Mouse (Mus musculus) forebrain, postnatal 0 days (tissue): ENCODE data around the gene Creb3. TPM values are rescaled to one million over a fixed set of nuclear protein-coding genes. Genes with fewer than 3 reads are reported as not detected.
A peak's percentile ranks its signal among the peaks of the same experiment; 100 is the strongest.

Source experiments
- ATAC-seq: fragments of 200-750 bp; cut with Nextera tagmentation; 2 replicates; pipeline ENCODE4 v1.8.0; 2017; ENCODE audit warnings: mild to moderate bottlenecking, moderate library complexity
- DNase-seq: peaks from one replicate; pipeline ENCODE4 v3.0.0-alpha.2; 2015
- H3K27ac ChIP-seq: fragments of 300-500 bp; sonication (generic); 2 replicates; pipeline ENCODE4 v1.5.1; 2014; ENCODE audit warnings: low read depth, mild to moderate bottlenecking, antibody characterized with exemption, low read length, moderate library complexity, mixed read lengths
- H3K27me3 ChIP-seq: fragments of 300-500 bp; sonication (generic); 2 replicates; pipeline ENCODE4 v1.6.1; 2014; ENCODE audit warnings: mild to moderate bottlenecking, low read length, mixed read lengths; ENCODE audit not compliant: insufficient read depth
- H3K36me3 ChIP-seq: fragments of 300-500 bp; sonication (generic); 2 replicates; pipeline ENCODE4 v1.6.1; 2014; ENCODE audit warnings: mild to moderate bottlenecking, moderate library complexity; ENCODE audit not compliant: insufficient read depth
- H3K4me1 ChIP-seq: fragments of 300-500 bp; sonication (generic); 2 replicates; pipeline ENCODE4 v1.6.1; 2014; ENCODE audit warnings: antibody characterized with exemption; ENCODE audit not compliant: insufficient read depth
- H3K4me2 ChIP-seq: fragments of 300-500 bp; sonication (generic); 2 replicates; pipeline ENCODE4 v1.6.1; 2014; ENCODE audit warnings: low read depth, mild to moderate bottlenecking, moderate library complexity
- H3K4me3 ChIP-seq: fragments of 300-500 bp; sonication (generic); 2 replicates; pipeline ENCODE4 v1.5.1; 2014; ENCODE audit warnings: low read depth, low read length, mixed read lengths
- H3K9ac ChIP-seq: fragments of 300-500 bp; sonication (generic); 2 replicates; pipeline ENCODE4 v1.6.1; 2014; ENCODE audit warnings: mild to moderate bottlenecking
- H3K9me3 ChIP-seq: fragments of 300-500 bp; sonication (generic); 2 replicates; pipeline ENCODE4 v1.6.1; 2016; ENCODE audit warnings: low read length
- CTCF ChIP-seq: sonication (generic); IDR thresholded peaks from 2 replicates; pipeline ENCODE4 v1.5.1; 2016; ENCODE audit warnings: antibody characterized with exemption, control low read depth, low read depth
- WGBS: fragments of 180-500 bp; shearing (Covaris S2); extraction: QIAGEN DNeasy Blood & Tissue Kit; methylation state at CpG from one replicate; pipeline ENCODE4 v1.1.7; 2014; 5-methylcytosine and 5-hydroxymethylcytosine counted together
- polyA plus RNA-seq: library from polyadenylated mRNA; unstranded; fragments of >200 nt; fragmentation: Nextera tagmentation; extraction: Ambion mirVana; gene quantifications from 2 replicates; pipeline ENCODE4 v1.2.1, GENCODE M21; 2015
- total RNA-seq: library from RNA; depleted of rRNA; stranded (reverse); fragments of >200 nt; gene quantifications from 2 replicates; pipeline ENCODE4 v1.2.3, GENCODE M21; 2014; rRNA removed

Gene Creb3
- total RNA-seq, result 61.9 and 64.4 TPM in 2 replicates
- 84.0 and 87.2 TPM in 2 replicates for polyA plus RNA-seq

DNA sequence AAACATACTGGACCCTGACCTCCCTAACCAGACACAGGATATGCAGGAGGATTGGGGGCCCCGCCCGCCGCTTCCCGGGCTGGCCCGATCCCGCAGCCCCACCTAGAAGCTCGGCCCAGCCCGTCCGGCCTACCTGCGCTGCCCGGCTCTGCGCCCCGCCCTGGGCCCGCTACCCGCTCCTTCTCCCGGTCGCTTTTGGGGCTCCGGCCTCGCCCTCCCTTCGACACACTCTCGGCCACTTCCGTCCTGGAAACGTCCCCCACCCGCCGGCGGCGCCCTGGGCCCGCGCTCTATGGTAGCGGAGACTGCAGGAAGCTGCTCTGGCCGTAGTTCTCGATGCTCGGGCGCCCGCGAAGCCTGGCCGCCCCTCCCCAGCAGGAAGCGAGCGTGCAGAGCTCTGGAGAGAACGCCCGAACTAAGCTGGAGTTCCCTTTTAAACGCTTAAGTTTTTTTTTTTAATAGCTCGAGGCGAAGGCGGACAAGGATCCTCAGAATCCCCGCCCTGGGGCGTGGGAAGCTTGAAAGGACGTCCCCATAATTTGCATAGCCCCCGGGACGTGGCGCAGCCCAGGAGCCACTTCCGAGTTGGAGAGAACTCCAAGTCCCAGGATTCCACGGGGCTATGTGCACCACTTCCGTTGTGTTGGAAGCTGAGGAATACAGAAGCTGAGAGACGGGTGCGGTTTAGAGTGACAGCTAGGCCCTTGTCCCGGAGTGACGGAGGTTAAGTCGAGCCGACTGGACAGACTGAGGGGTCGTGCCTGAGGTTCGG is at the start of gene Creb3, which contains the start of gene Tln1:
TSS of gene Creb3 (plus strand) at position 336 of the 772 bp plus-strand sequence.
TSS of gene Tln1 (minus strand) at position 695 of the 772 bp plus-strand sequence.
- H3K9me3 ChIP-seq, result no peaks in the 10 kb centered on the region
- peak within 1 kb of the TSS; percentile 94 for H3K27ac ChIP-seq
- 2% methylated on average over 62 of the region's 62 CpGs for WGBS
- H3K4me1 ChIP-seq, result peaks cover 12% of the 10 kb centered on the region; the same call in 1 of the 2 replicates
- H3K36me3 ChIP-seq, result peaks cover 43% of the 10 kb centered on the region
- TF ChIP-seq CTCF, result peak; percentile 45; the same call in 1 of the 2 replicates
- no peaks in the 10 kb centered on the region for H3K27me3 ChIP-seq
- peak; percentile 97 for ATAC-seq
- H3K4me2 ChIP-seq, result peak within 1 kb of the TSS; percentile 72
- DNase-seq, result peak; percentile 96
- H3K4me3 ChIP-seq, result peak within 1 kb of the TSS; percentile 97
- peak within 1 kb of the TSS; percentile 89 for H3K9ac ChIP-seq

DNA sequence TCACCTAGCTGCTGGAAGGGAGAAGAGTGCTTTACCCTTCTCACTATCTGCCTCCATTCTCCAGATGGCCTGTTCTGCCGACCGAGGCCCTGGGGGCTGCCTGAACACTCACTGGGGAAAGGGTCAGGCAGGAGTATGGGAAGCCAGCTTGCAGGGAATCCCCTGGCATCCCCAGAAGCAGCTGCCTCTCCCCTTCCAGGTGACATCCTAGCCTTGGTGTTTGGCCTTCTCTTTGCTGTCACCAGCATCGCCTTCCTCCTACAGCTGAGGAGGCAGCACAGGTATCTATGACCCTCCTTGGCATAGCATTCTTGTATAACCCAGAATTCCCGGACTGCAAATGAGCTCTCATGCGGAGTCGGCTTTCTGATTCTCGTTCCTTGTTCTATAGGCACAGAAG is 49.5 kb upstream of the Creb3 start:
- ATAC-seq, result no peak
- peaks cover 3% of the 10 kb centered on the region for H3K27me3 ChIP-seq
- H3K36me3 ChIP-seq, result no peaks in the 10 kb centered on the region
- TF ChIP-seq CTCF, result no peak
- WGBS, result 66% methylated on average over 7 of the region's 7 CpGs
- no peaks in the 10 kb centered on the region for H3K9me3 ChIP-seq
- H3K9ac ChIP-seq, result no peak overlapping the region
- no peak overlapping the region for H3K27ac ChIP-seq
- H3K4me3 ChIP-seq, result no peak overlapping the region
- 0 out of 2 replicates have a peak, but pooled peaks cover 2% of the 10 kb centered on the region for H3K4me1 ChIP-seq
- no peak for DNase-seq
- H3K4me2 ChIP-seq, result no peak overlapping the region

- Histone ChIP-seq H3K27me3 (peaks cover 3% of the 10 kb centered on the region; the same call in 1 of the 2 replicates), H3K9ac (no peak overlapping the region), H3K4me1 (0 out of 2 replicates have a peak, but pooled peaks cover 2% of the 10 kb centered on the region), H3K4me2 (no peak overlapping the region), H3K27ac (no peak overlapping the region), H3K9me3 (no peaks in the 10 kb centered on the region), H3K36me3 (no peaks in the 10 kb centered on the region), H3K4me3 (no peak overlapping the region)
- no peak for TF ChIP-seq CTCF
- ATAC-seq (no peak), DNase-seq (no peak)
- 88% methylated on average over 4 of the region's 4 CpGs for WGBS
These were observed 48.8 kb upstream of the Creb3 start for GRCm38 (mm10) chr4:43513300-43513699.

GRCm38 (mm10) chr4:43513791-43514190 is 48.3 kb upstream of the Creb3 start:
- Histone ChIP-seq H3K27ac (no peak overlapping the region), H3K4me2 (no peak overlapping the region), H3K9me3 (no peaks in the 10 kb centered on the region), H3K27me3 (peaks cover 3% of the 10 kb centered on the region; the same call in 1 of the 2 replicates), H3K9ac (no peak overlapping the region), H3K4me1 (no peaks in the 10 kb centered on the region), H3K36me3 (no peaks in the 10 kb centered on the region), H3K4me3 (no peak overlapping the region)
- 83% methylated on average over 4 of the region's 4 CpGs for WGBS
- no peak for DNase-seq
- no peak for ATAC-seq
- no peak for TF ChIP-seq CTCF

DNA sequence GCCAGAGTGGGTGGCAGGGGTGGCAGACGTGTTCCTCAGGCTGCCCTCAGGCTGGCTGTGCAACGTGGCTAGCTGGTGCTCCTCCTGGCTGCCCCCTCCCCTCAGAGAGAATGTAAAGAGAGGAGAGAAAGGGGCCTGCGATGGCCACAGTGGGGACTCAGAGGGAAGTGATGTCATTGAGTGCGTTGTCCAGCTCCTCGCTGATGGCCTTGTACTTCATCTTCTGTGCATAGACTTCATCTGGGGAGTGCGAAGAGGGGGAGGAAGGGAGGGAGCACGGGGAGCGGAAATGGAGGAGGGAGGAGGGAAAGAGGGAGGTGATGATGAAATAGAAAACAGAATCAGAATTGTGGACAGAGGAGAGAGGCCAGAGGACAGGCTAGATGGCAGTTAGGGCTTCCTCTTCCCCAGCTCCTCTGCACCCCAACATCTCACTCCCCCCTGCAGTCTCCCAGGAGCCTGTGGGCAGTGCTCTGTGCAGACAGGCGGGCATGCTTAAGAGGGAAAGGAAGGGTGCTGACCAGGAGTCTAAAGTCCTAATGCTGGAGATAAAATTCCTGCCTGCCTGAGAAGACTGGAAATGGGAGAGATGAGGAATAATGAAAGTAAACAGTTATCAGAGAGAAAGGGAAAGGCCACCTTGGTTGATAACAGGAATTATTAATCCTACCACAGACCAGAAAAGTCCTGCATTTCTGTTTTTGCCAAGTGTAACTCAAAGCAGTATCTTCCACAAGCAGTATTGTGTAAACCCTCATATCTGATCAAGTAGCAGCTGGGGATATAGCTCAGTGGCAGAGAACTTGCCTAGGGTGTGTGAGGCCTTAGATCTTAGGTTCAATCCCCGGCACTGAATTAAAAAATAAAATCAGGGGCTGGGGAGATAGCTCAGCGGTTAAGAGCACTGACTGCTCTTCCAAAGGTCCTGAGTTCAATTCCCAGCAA is 46.1 kb upstream of the Creb3 start:
- ATAC-seq, result no peak
- no peak overlapping the region for H3K4me3 ChIP-seq
- H3K36me3 ChIP-seq, result no peaks in the 10 kb centered on the region
- no peak for TF ChIP-seq CTCF
- H3K9me3 ChIP-seq, result no peaks in the 10 kb centered on the region
- no peak overlapping the region for H3K4me2 ChIP-seq
- H3K9ac ChIP-seq, result no peak overlapping the region
- DNase-seq, result no peak
- 74% methylated on average over 11 of the region's 11 CpGs for WGBS
- no peak overlapping the region for H3K27ac ChIP-seq
- H3K27me3 ChIP-seq, result no peaks in the 10 kb centered on the region
- H3K4me1 ChIP-seq, result no peaks in the 10 kb centered on the region

DNA sequence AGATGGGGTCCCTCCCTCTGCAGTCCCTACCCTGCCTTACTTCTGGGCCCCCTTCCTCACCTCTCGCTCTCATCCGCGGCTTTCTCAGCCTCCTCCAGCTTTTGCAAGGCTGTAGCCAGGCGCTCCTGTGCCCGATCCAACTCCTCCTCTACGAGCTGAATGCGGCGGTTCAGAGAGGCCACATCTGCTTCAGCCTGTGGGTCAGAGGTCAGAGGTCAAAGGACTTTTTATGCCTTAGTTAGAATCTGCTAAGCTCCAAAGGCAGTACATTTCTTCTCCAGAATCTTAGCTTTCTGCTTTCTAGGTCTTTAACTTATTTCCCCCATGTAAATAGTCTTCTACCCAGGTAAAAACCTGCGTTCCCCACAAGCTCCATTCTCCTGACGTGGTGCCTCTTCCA is 42.6 kb upstream of the Creb3 start:
- no peak overlapping the region for H3K9ac ChIP-seq
- H3K9me3 ChIP-seq, result no peaks in the 10 kb centered on the region
- 17% methylated on average over 10 of the region's 10 CpGs for WGBS
- no peak for TF ChIP-seq CTCF
- DNase-seq (no peak), ATAC-seq (no peak)
- H3K27me3 ChIP-seq, result peaks cover 8% of the 10 kb centered on the region
- no peaks in the 10 kb centered on the region for H3K4me1 ChIP-seq
- no peak overlapping the region for H3K4me3 ChIP-seq
- peak overlapping the region; percentile 34 for H3K4me2 ChIP-seq
- no peaks in the 10 kb centered on the region for H3K36me3 ChIP-seq
- no peak overlapping the region for H3K27ac ChIP-seq
